Mouse (Mus musculus) CH12.LX (cell line): ENCODE measurements around the gene Serf2. TPM values are rescaled to one million over a fixed set of nuclear protein-coding genes. Genes with fewer than 3 reads are reported as not detected.
A peak's percentile ranks its signal among the peaks of the same experiment; 100 is the strongest.

ENCODE experiments used
- DNase-seq: peaks from one replicate; pipeline ENCODE4 v3.0.0-alpha.2; 2013; ENCODE audit errors: extremely low read depth
- H3K27ac ChIP-seq: 2 replicates; pipeline ENCODE4 v1.5.1; 2012; ENCODE audit warnings: low read depth, mild to moderate bottlenecking, control low read depth, moderate library complexity; ENCODE audit not compliant: insufficient read depth
- H3K27me3 ChIP-seq: replicated peaks from 2 replicates; pipeline ENCODE3; 2012; ENCODE audit warnings: inconsistent platforms
- H3K36me3 ChIP-seq, 2 experiments: replicated peaks in 1 of 2; 2 replicates each; pipeline versions ENCODE3 to v1.6.1; 2012; ENCODE audit warnings: inconsistent platforms in 1 of 2, low read length in 1 of 2, mild to moderate bottlenecking in 1 of 2, mixed read lengths in 1 of 2, moderate library complexity in 1 of 2; ENCODE audit not compliant: control insufficient read depth in 1 of 2, insufficient read depth in 1 of 2
- H3K4me1 ChIP-seq, 2 experiments: 2 replicates each; pipeline ENCODE4 v1.6.1; 2012; ENCODE audit warnings: inconsistent platforms in 1 of 2, moderate library complexity in 1 of 2; ENCODE audit not compliant: insufficient read depth in 2 of 2, control insufficient read depth in 1 of 2
- H3K4me2 ChIP-seq: 2 replicates; pipeline ENCODE4 v1.6.1; 2012; ENCODE audit warnings: low read depth, mild to moderate bottlenecking, control low read depth; ENCODE audit not compliant: poor library complexity, insufficient read depth, severe bottlenecking
- H3K4me3 ChIP-seq, 3 experiments: fragments of 150-350 bp in 1 of 3; sonication (generic) in 1 of 3; replicated peaks in 1 of 3; 2 replicates each; pipeline versions ENCODE3 to v1.5.1; 2011 to 2012; ENCODE audit warnings: low read depth in 2 of 3, low read length in 2 of 3, mild to moderate bottlenecking in 2 of 3, moderate library complexity in 2 of 3, control low read depth in 1 of 3, improper control_type of control experiment in 1 of 3, inconsistent platforms in 1 of 3, mixed read lengths in 1 of 3; ENCODE audit not compliant: poor library complexity in 1 of 3
- H3K79me2 ChIP-seq: replicated peaks from 2 replicates; pipeline ENCODE4 v1.6.1; 2012; ENCODE audit warnings: mild to moderate bottlenecking, moderate library complexity; ENCODE audit not compliant: control insufficient read depth, poor library complexity, insufficient read depth, severe bottlenecking; ENCODE audit errors: extremely low read depth
- H3K9ac ChIP-seq: 2 replicates; pipeline ENCODE4 v1.6.1; 2012; ENCODE audit warnings: low read depth, mild to moderate bottlenecking, control low read depth, moderate library complexity; ENCODE audit not compliant: insufficient read depth
- H3K9me3 ChIP-seq: replicated peaks from 2 replicates; pipeline ENCODE3; 2012; ENCODE audit warnings: low read length, inconsistent platforms, mixed read lengths
- BHLHE40 ChIP-seq: IDR thresholded peaks from 2 replicates; pipeline ENCODE4 v1.6.1; 2011; ENCODE audit warnings: mild to moderate bottlenecking, low read depth, low read length, improper control_type of control experiment
- CHD1 ChIP-seq: IDR thresholded peaks from 2 replicates; pipeline ENCODE4 v1.6.1; 2012; ENCODE audit warnings: low read depth, low read length, improper control_type of control experiment, inconsistent platforms
- CHD2 ChIP-seq: IDR thresholded peaks from 2 replicates; pipeline ENCODE4 v1.6.1; 2011; ENCODE audit warnings: low read length, improper control_type of control experiment
- CTCF ChIP-seq, 2 experiments: IDR thresholded peaks in 1 of 2; conservative IDR thresholded peaks in 1 of 2; 2 replicates each; pipeline ENCODE4 v1.5.1; 2011 to 2012; ENCODE audit warnings: low read depth in 2 of 2, low read length in 2 of 2, improper control_type of control experiment in 1 of 2, inconsistent platforms in 1 of 2, mild to moderate bottlenecking in 1 of 2, moderate library complexity in 1 of 2
- E2F4 ChIP-seq: IDR thresholded peaks from 2 replicates; pipeline ENCODE4 v1.6.1; 2011; ENCODE audit warnings: low read depth, low read length, improper control_type of control experiment; ENCODE audit not compliant: insufficient replicate concordance
- EP300 ChIP-seq: IDR thresholded peaks from 2 replicates; pipeline ENCODE4 v1.6.1; 2011; ENCODE audit warnings: low read length, improper control_type of control experiment
- GABPA ChIP-seq: IDR thresholded peaks from 2 replicates; pipeline ENCODE4 v1.6.1; 2012; ENCODE audit warnings: low read depth, low read length, improper control_type of control experiment, inconsistent platforms; ENCODE audit not compliant: insufficient replicate concordance
- HCFC1 ChIP-seq: IDR thresholded peaks from 2 replicates; pipeline ENCODE4 v1.6.1; 2012; ENCODE audit warnings: low read depth, mild to moderate bottlenecking, inconsistent platforms, low read length, improper control_type of control experiment
- IRF4 ChIP-seq: IDR thresholded peaks from 2 replicates; pipeline ENCODE4 v1.6.1; 2014; ENCODE audit warnings: low read depth, mild to moderate bottlenecking, inconsistent platforms, low read length, improper control_type of control experiment
- KAT2A ChIP-seq: IDR thresholded peaks from 2 replicates; pipeline ENCODE4 v1.6.1; 2012; ENCODE audit warnings: low read length, improper control_type of control experiment, inconsistent platforms; ENCODE audit not compliant: insufficient replicate concordance
- MAFK ChIP-seq: IDR thresholded peaks from 2 replicates; pipeline ENCODE4 v1.6.1; 2011; ENCODE audit warnings: low read length, improper control_type of control experiment; ENCODE audit not compliant: insufficient replicate concordance
- MAX ChIP-seq: IDR thresholded peaks from 2 replicates; pipeline ENCODE4 v1.6.1; 2011; ENCODE audit warnings: low read length, improper control_type of control experiment
- MEF2A ChIP-seq: IDR thresholded peaks from 2 replicates; pipeline ENCODE4 v1.6.1; 2014; ENCODE audit warnings: low read depth, mild to moderate bottlenecking, inconsistent platforms, low read length, improper control_type of control experiment, borderline replicate concordance
- MXI1 ChIP-seq: IDR thresholded peaks from 2 replicates; pipeline ENCODE4 v1.6.1; 2011; ENCODE audit warnings: mild to moderate bottlenecking, low read depth, low read length, improper control_type of control experiment
- MYC ChIP-seq: IDR thresholded peaks from 2 replicates; pipeline ENCODE4 v1.6.1; 2011; ENCODE audit warnings: low read depth, mild to moderate bottlenecking, improper control_type of control experiment, low read length
- PAX5 ChIP-seq: IDR thresholded peaks from 2 replicates; pipeline ENCODE4 v1.6.1; 2012; ENCODE audit warnings: low read length, inconsistent platforms, mixed read lengths
- POLR2A ChIP-seq: IDR thresholded peaks from 2 replicates; pipeline ENCODE4 v1.6.1; 2011; ENCODE audit warnings: low read depth, mild to moderate bottlenecking, improper control_type of control experiment, low read length
- RAD21 ChIP-seq: IDR thresholded peaks from 2 replicates; pipeline ENCODE4 v1.6.1; 2011; ENCODE audit warnings: low read depth, mild to moderate bottlenecking, low read length, improper control_type of control experiment, moderate library complexity
- SIN3A ChIP-seq: IDR thresholded peaks from 2 replicates; pipeline ENCODE4 v1.6.1; 2012; ENCODE audit warnings: low read length, improper control_type of control experiment, inconsistent platforms
- TBP ChIP-seq: conservative IDR thresholded peaks from 2 replicates; pipeline ENCODE4 v1.6.1; 2011; ENCODE audit warnings: low read depth, low read length, improper control_type of control experiment
- TCF12 ChIP-seq: IDR thresholded peaks from 2 replicates; pipeline ENCODE4 v1.6.1; 2014; ENCODE audit warnings: low read depth, mild to moderate bottlenecking, inconsistent platforms, low read length, improper control_type of control experiment
- UBTF ChIP-seq: IDR thresholded peaks from 2 replicates; pipeline ENCODE4 v1.6.1; 2012; ENCODE audit warnings: low read depth, mild to moderate bottlenecking, inconsistent platforms, low read length, improper control_type of control experiment, moderate library complexity
- USF1 ChIP-seq: IDR thresholded peaks from 2 replicates; pipeline ENCODE4 v1.6.1; 2014; ENCODE audit warnings: low read depth, mild to moderate bottlenecking, inconsistent platforms, low read length, improper control_type of control experiment
- USF2 ChIP-seq: conservative IDR thresholded peaks from 2 replicates; pipeline ENCODE4 v1.6.1; 2011; ENCODE audit warnings: low read depth, low read length, improper control_type of control experiment
- ZMIZ1 ChIP-seq: IDR thresholded peaks from 2 replicates; pipeline ENCODE4 v1.6.1; 2012; ENCODE audit warnings: low read depth, mild to moderate bottlenecking, inconsistent platforms, low read length, improper control_type of control experiment
- dilution Hi-C: fragments of 300-500 bp; cut with MboI; formaldehyde crosslinking; loops from 2 replicates; pipeline ENCODE4 v1.14.3; 2020; ENCODE audit warnings: low sequenced_read_pairs; ENCODE audit not compliant: extremely low pct_unique_long_range_greater_than_20kb, extremely low pct_ligation_motif_present
- in situ Hi-C: fragments of 300-500 bp; cut with MboI; formaldehyde crosslinking; loops from 3 replicates; pipeline ENCODE4 v1.14.3; 2019; ENCODE audit warnings: low sequenced_read_pairs, low pct_ligation_motif_present, low pct_unique_long_range_greater_than_20kb, mixed read lengths
- polyA plus RNA-seq: library from polyadenylated mRNA; unstranded; fragments of >175 nt; gene quantifications from 2 replicates; pipeline ENCODE4 v1.2.1, GENCODE M21; 2012; ENCODE audit warnings: low read depth; ENCODE audit not compliant: insufficient read length
- total RNA-seq, 2 experiments: library from RNA; depleted of rRNA; stranded (reverse); fragments of 300-350 nt in 1 of 2; fragments of >200 nt in 1 of 2; gene quantifications; 2 replicates each; pipeline ENCODE4 v1.2.3; 2012 to 2014

Serf2 gene
- total and polyA plus RNA-seq, 3 experiments = 116 to 222 (median 164) TPM

GRCm38 (mm10) chr2:121439746-121440145, 9.2 kb upstream of the Serf2 start:
- dilution Hi-C loops (no loop called here), in situ Hi-C loops (no loop called here)
- H3K4me3 ChIP-seq = no peak overlapping the region
- H3K27me3 ChIP-seq = peaks cover 9% of the 10 kb centered on the region
- H3K9me3 ChIP-seq = no peaks in the 10 kb centered on the region
- TF ChIP-seq POLR2A (0 out of 2 replicates have a peak, but pooled peaks have one; percentile 9), SIN3A (no peak)
- TF ChIP-seq, all 38 proteins: peak for 1
- Histone ChIP-seq H3K4me1 (peaks cover 6 to 24% of the 10 kb centered on the region in 2 experiments), H3K27ac (no peak overlapping the region), H3K79me2 (no peaks in the 10 kb centered on the region), H3K9ac (no peak overlapping the region), H3K4me2 (no peak overlapping the region), H3K36me3 (peaks cover 30 to 43% of the 10 kb centered on the region in 2 experiments)
- no peak for DNase-seq

- Histone ChIP-seq H3K9me3 (no peaks in the 10 kb centered on the region), H3K36me3 (peaks cover 21 to 32% of the 10 kb centered on the region in 2 experiments), H3K4me2 (no peak overlapping the region), H3K27me3 (peaks cover 21% of the 10 kb centered on the region), H3K27ac (no peak overlapping the region), H3K4me1 (peaks cover 6 to 30% of the 10 kb centered on the region in 2 experiments)
- DNase-seq = no peak
- TF ChIP-seq POLR2A (no peak), E2F4 (no peak), IRF4 (no peak), MEF2A (no peak), MAX (no peak)
- TF ChIP-seq, all 38 proteins: peak for 0
- in situ Hi-C loops (no loop called here), dilution Hi-C loops (no loop called here)
- H3K9ac ChIP-seq = no peak overlapping the region
- no peak overlapping the region for H3K4me3 ChIP-seq
- H3K79me2 ChIP-seq = no peaks in the 10 kb centered on the region
Observed at GRCm38 (mm10) chr2:121440834-121441605, 8.0 kb upstream of the Serf2 start.

- Histone ChIP-seq H3K9me3 (no peaks in the 10 kb centered on the region), H3K27ac (no peak overlapping the region), H3K4me2 (peak overlapping the region; percentile 90), H3K4me1 (peaks cover 6 to 30% of the 10 kb centered on the region in 2 experiments), H3K36me3 (peaks cover 21 to 29% of the 10 kb centered on the region in 2 experiments), H3K27me3 (peaks cover 28% of the 10 kb centered on the region), H3K79me2 (no peaks in the 10 kb centered on the region), H3K4me3 (peak overlapping the region in 1 of 3 experiments; percentile 25), H3K9ac (no peak overlapping the region)
- in situ Hi-C loops = no loop called here
- dilution Hi-C loops = no loop called here
- peak; percentile 95 for DNase-seq
- TF ChIP-seq ZMIZ1 = no peak
- no peak for TF ChIP-seq USF1
- no peak for TF ChIP-seq CHD2
- TF ChIP-seq MAX = no peak
- no peak for TF ChIP-seq GABPA
- no peak for TF ChIP-seq RAD21
- no peak for TF ChIP-seq CTCF (conservative IDR thresholded peaks at IDR 0.05 in 1 of 2, IDR thresholded peaks at IDR 0.05 in 1 of 2; ENCODE audit: low read depth in 2 of 2, low read length in 2 of 2)
- TF ChIP-seq CHD1 = no peak
- TF ChIP-seq MAFK = peak; percentile 85
- TF ChIP-seq SIN3A = no peak; the same call in 1 of the 2 replicates
- TF ChIP-seq UBTF = no peak
- peak; percentile 88 for TF ChIP-seq KAT2A
- no peak for TF ChIP-seq TBP
- no peak for TF ChIP-seq MXI1
- 0 out of 2 replicates have a peak, but pooled peaks have one; percentile 32 for TF ChIP-seq POLR2A
- TF ChIP-seq BHLHE40 = peak; percentile 78
- no peak for TF ChIP-seq MYC
- TF ChIP-seq EP300 = peak; percentile 88
- no peak for TF ChIP-seq HCFC1
- TF ChIP-seq PAX5 = no peak
- no peak for TF ChIP-seq USF2
- TF ChIP-seq TCF12 = peak; percentile 98
Observed at GRCm38 (mm10) chr2:121441800-121442199, 7.2 kb upstream of the Serf2 start.
